Mouse (Mus musculus) CD8-positive naive resting alpha-beta T cell, adult 2 months (primary cell): Measurements from ENCODE around the gene Gm7714.
"Not testable (repeated sequence)": the region's sequence is repeated elsewhere in the genome, so short reads cannot be mapped to it uniquely, and the experiment has no call there.

Experiments used
- DNase-seq, 2 experiments: peaks; one replicate each; pipeline ENCODE4 v3.0.0; 2022; ENCODE audit warnings: low read depth in 2 of 2, low spot score in 2 of 2

The Gm7714 gene

DNA sequence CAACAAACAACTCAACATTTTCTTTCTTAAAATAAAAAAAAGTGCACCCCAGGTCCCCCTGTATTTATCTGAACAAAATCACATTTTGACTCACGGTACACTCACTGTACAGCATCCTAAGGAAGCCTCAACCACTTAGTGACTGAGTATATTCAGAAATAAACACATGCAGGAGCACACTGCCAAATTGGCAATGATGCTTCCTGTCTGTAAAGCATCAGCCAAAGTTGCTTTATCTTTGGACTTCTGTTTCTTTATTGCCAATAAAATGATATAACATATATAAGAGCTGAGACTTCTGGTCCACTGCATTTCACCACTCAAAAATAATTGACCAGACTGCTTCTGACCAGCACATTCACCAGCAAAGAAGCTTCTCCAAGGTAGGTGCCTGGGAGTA, at the start of gene Gm7714:
Gene Gm7714, plus strand, starts transcription at position 301 of the 400 bp plus-strand sequence.
- no peak for DNase-seq

DNA sequence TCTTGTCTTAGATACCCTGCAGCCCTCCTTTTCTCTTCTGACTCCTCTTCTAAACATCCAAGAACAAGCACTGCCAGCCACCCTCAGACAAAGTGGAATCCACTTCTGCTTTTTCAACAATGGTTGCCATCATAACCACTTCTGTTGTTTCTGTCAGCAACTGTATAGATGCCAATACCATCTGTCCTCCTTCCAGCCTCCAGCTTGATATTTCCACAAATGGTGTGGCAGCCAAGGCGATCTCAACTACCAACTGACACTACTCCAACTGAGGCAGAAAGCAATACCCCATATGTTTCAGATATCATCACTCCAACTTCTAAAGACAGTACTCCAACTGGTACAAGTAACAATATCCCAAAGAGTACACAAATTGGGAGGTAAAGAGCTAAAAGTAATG, 12.2 kb upstream of the Gm7714 start:
- DNase-seq = no peak

DNA sequence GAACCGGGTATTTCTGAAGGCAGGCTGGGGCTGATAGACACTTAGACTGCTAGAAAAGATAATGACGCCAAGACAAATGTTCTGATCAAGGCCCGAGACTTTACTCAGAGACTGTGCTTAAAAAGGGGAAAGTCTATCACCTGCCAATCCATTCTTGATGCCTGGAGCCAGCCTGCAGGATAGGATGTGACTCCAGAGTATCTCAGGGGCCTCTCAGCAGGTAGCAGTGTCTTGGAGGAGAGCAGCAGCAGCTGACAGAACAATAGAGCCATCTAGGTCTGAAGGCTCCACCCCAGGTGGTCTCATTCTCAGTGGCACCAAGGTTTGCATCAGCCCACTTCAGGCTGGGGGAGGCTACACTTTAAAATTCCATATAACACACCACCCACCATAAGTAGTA, 42.6 kb downstream of the Gm7714 start:
- not testable (repeated sequence) for DNase-seq

DNA sequence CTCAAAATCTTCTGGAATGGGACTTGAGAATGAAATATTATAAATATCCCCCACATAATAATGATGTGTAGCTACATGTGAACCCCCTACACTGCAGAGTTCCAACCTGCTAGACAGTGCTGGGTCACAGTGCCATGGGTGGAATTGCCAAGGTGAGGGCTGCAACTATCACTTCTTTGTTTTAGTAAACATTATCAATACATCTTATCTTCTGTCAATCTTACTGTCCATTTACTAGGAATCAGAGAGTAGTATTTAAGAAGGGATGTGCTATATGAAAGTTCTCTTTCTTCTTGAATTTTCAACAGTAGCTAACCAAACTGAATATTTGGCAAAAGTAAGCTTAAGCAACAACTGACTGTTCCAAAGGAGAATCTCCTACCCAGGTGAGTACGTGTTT, 48.3 kb downstream of the Gm7714 start, which contains the start of gene Prol1:
Gene Prol1, plus strand, starts transcription at position 301 of the 400 bp plus-strand sequence.
- no peak for DNase-seq
